Mouse (Mus musculus): ENCODE results near the gene Cfb. TPM values are rescaled to one million over a fixed set of nuclear protein-coding genes. Genes with fewer than 3 reads are reported as not detected.

The Cfb gene
- polyA plus RNA-seq, 1 experiment from 2014 or later = 0.94 TPM

DNA sequence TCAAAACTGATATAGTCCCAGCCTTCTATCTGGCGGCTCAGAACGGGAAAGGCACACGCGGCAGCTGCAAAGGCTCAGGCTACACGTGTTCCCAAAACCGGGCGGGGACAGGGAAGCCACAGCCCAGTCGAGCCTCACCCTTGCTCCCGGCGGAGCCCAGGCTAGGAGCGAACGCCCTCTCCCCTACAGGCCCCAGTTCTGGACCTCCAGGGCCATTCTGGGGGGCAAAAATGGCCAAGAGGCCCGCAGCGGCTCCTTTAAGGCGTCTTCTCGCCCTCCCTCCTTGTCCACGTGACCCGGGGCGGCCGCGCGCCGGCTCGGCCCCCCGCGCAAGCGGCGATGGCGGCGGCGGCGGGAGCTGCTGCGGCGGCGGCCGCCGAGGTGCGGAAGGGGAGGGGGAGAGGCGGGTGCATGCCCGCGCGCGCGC is 35.9 kb upstream of the Cfb start, which contains the start of the genes C2 and Ehmt2:
C2 (minus strand) TSS at position 106 of the 427 bp plus-strand sequence.
Ehmt2 (plus strand) TSS at position 310 of the 427 bp plus-strand sequence.
- H3K4me2 ChIP-seq (ENCODE audit: low read length) = peak within 1 kb of the TSS; percentile 96
- H3K9me3 ChIP-seq (replicated peaks; ENCODE audit: control insufficient read depth, low read length) = no peaks in the 10 kb centered on the region
- WGBS = under 1% methylated on average over 43 of the region's 44 CpGs
- peak within 1 kb of the TSS; percentile 97 for H3K27ac ChIP-seq (ENCODE audit: low read depth, low read length)
- ATAC-seq (peak; percentile 27), DNase-seq (ENCODE audit: low spot score) (peak; percentile 83)
- H3K36me3 ChIP-seq (ENCODE audit: control insufficient read depth, insufficient read depth, low read length) = peaks cover 30% of the 10 kb centered on the region
- H3K9ac ChIP-seq (ENCODE audit: low read length) = peak within 1 kb of the TSS; percentile 94
- H3K27me3 ChIP-seq (replicated peaks; ENCODE audit: control insufficient read depth, insufficient read depth, low read length) = no peaks in the 10 kb centered on the region
- peaks cover 29% of the 10 kb centered on the region for H3K4me1 ChIP-seq (ENCODE audit: control insufficient read depth, insufficient read depth, low read length)
- peak within 1 kb of the TSS; percentile 82 for H3K4me3 ChIP-seq (ENCODE audit: low read depth, low read length)

DNA sequence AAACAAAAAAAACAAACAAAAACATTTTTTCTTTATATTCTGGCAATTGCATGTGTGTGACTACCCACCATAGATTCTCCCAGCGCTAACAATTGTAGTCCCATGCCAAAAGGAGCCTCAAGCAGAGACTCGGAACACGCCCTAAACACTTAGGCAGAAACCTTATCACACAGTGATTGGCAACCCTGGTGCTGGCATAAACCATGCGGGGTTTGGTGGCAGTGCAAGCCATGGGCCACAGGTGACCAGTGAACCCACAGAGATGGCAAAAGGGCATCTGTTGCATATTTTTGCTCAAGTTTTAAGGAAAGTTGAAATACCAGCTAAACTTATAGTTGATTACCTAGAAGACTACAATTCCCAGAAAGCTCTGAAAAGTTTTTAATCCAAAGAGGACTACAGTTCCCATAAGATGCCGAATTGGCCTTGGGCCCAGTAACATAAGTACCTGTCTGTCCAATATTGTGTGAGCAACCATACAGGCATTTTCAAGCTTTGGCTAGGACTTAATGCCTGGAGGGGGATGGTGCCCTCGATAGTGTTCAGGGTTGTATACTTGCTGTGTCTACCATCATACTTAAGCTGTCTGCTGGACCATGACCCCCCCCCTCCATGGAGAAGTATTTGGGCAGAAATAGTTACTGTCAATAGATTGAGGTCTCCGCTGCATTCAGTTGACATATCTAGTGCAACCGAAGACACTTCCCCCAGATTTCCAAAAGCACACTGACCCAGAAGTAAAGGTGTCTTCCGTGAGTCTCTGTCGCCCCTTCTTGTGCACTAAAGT is 35.2 kb upstream of the Cfb start:
- peak overlapping the region; percentile 97 for H3K27ac ChIP-seq (ENCODE audit: low read depth, low read length)
- ATAC-seq (no peak), DNase-seq (ENCODE audit: low spot score) (peak; percentile 71)
- H3K4me2 ChIP-seq (ENCODE audit: low read length) = peak overlapping the region; percentile 96
- peak overlapping the region; percentile 82 for H3K4me3 ChIP-seq (ENCODE audit: low read depth, low read length)
- H3K36me3 ChIP-seq (ENCODE audit: control insufficient read depth, insufficient read depth, low read length) = peaks cover 24% of the 10 kb centered on the region
- no peaks in the 10 kb centered on the region for H3K27me3 ChIP-seq (replicated peaks; ENCODE audit: control insufficient read depth, insufficient read depth, low read length)
- H3K4me1 ChIP-seq (ENCODE audit: control insufficient read depth, insufficient read depth, low read length) = peaks cover 29% of the 10 kb centered on the region
- no peaks in the 10 kb centered on the region for H3K9me3 ChIP-seq (replicated peaks; ENCODE audit: control insufficient read depth, low read length)
- H3K9ac ChIP-seq (ENCODE audit: low read length) = peak overlapping the region; percentile 94
- WGBS = 16% methylated on average over 10 of the region's 10 CpGs

DNA sequence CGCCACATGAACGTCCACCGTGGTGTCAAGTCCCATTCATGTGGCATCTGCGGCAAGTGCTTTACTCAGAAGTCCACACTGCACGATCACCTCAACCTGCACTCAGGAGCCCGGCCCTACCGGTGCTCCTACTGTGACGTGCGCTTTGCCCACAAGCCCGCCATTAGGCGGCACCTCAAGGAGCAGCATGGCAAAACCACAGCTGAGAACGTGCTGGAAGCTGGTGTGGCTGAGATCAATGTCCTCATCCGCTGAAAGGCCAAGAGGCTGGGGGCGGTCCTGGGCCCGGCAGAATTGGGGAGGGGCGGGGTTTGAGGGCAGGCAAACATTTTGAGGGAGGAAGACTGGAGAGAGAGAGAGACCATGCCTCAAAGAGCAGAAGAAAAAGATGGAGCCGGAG is 34.0 kb upstream of the Cfb start:
- H3K4me1 ChIP-seq (ENCODE audit: control insufficient read depth, insufficient read depth, low read length) = peaks cover 29% of the 10 kb centered on the region
- DNase-seq (ENCODE audit: low spot score) (no peak), ATAC-seq (no peak)
- peak overlapping the region; percentile 21; the same call in 1 of the 2 replicates for H3K9ac ChIP-seq (ENCODE audit: low read length)
- 0 out of 2 replicates have a peak overlapping the region, but pooled peaks have one; percentile 5 for H3K4me3 ChIP-seq (ENCODE audit: low read depth, low read length)
- H3K27me3 ChIP-seq (replicated peaks; ENCODE audit: control insufficient read depth, insufficient read depth, low read length) = no peaks in the 10 kb centered on the region
- WGBS = 81% methylated on average over 17 of the region's 17 CpGs
- H3K9me3 ChIP-seq (replicated peaks; ENCODE audit: control insufficient read depth, low read length) = no peaks in the 10 kb centered on the region
- H3K36me3 ChIP-seq (ENCODE audit: control insufficient read depth, insufficient read depth, low read length) = peaks cover 16% of the 10 kb centered on the region
- peak overlapping the region; percentile 83 for H3K4me2 ChIP-seq (ENCODE audit: low read length)
- H3K27ac ChIP-seq (ENCODE audit: low read depth, low read length) = no peak overlapping the region

- H3K4me2 ChIP-seq (ENCODE audit: low read length) = peak overlapping the region; percentile 83
- H3K9me3 ChIP-seq (replicated peaks; ENCODE audit: control insufficient read depth, low read length) = no peaks in the 10 kb centered on the region
- H3K27me3 ChIP-seq (replicated peaks; ENCODE audit: control insufficient read depth, insufficient read depth, low read length) = no peaks in the 10 kb centered on the region
- H3K4me3 ChIP-seq (ENCODE audit: low read depth, low read length) = peak overlapping the region; percentile 84
- H3K36me3 ChIP-seq (ENCODE audit: control insufficient read depth, insufficient read depth, low read length) = peaks cover 9% of the 10 kb centered on the region
- peak overlapping the region; percentile 93; the same call in 1 of the 2 replicates for H3K27ac ChIP-seq (ENCODE audit: low read depth, low read length)
- ATAC-seq (no peak), DNase-seq (ENCODE audit: low spot score) (no peak)
- H3K4me1 ChIP-seq (ENCODE audit: control insufficient read depth, insufficient read depth, low read length) = peaks cover 29% of the 10 kb centered on the region
- 92% methylated on average over 15 of the region's 15 CpGs for WGBS
- H3K9ac ChIP-seq (ENCODE audit: low read length) = peak overlapping the region; percentile 95
These were observed 33.4 kb upstream of the Cfb start for GRCm38 (mm10) chr17:34895724-34896123.

GRCm38 (mm10) chr17:34894801-34895530 is 32.6 kb upstream of the Cfb start:
- no peaks in the 10 kb centered on the region for H3K27me3 ChIP-seq (replicated peaks; ENCODE audit: control insufficient read depth, insufficient read depth, low read length)
- no peaks in the 10 kb centered on the region for H3K9me3 ChIP-seq (replicated peaks; ENCODE audit: control insufficient read depth, low read length)
- DNase-seq (ENCODE audit: low spot score) = peak; percentile 48
- H3K4me2 ChIP-seq (ENCODE audit: low read length) = peak overlapping the region; percentile 83
- H3K4me3 ChIP-seq (ENCODE audit: low read depth, low read length) = peak overlapping the region; percentile 84
- H3K4me1 ChIP-seq (ENCODE audit: control insufficient read depth, insufficient read depth, low read length) = peaks cover 23% of the 10 kb centered on the region
- 6% methylated on average over 44 of the region's 51 CpGs for WGBS
- H3K36me3 ChIP-seq (ENCODE audit: control insufficient read depth, insufficient read depth, low read length) = peaks cover 9% of the 10 kb centered on the region
- H3K9ac ChIP-seq (ENCODE audit: low read length) = peak overlapping the region; percentile 95
- H3K27ac ChIP-seq (ENCODE audit: low read depth, low read length) = peak overlapping the region; percentile 93
- ATAC-seq = peak; percentile 31

DNA sequence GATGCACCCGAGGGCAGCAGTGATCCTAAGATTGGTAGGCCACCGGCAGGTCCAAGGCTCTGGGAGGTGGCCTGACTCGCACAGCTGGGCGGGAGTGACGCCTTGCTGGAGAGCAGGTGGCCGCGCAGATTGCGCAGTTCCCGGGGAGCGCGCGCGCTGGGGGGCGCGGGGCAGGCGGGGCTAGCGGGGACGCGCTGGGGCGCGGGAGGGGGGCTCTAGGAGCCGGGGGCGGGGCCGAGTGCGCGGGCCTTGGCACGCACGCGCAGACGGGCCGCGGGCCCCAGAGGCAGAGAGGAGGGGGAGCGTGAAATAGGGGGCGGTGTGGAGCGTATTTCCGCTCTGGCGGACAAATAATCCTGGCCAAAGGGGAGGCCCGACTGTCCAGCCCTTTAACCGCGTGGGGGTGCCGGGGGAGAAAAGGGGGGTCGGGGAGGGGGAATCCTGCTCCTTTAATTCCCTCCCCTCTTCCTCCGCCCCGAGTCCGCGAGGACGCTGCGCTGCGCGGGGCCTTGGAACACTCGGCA is 31.8 kb upstream of the Cfb start:
- Histone ChIP-seq H3K9ac (ENCODE audit: low read length) (peak overlapping the region; percentile 95), H3K36me3 (ENCODE audit: control insufficient read depth, insufficient read depth, low read length) (peaks cover 9% of the 10 kb centered on the region), H3K4me1 (ENCODE audit: control insufficient read depth, insufficient read depth, low read length) (peaks cover 23% of the 10 kb centered on the region), H3K27ac (ENCODE audit: low read depth, low read length) (peak overlapping the region; percentile 93), H3K4me3 (ENCODE audit: low read depth, low read length) (peak overlapping the region; percentile 84), H3K9me3 (replicated peaks; ENCODE audit: control insufficient read depth, low read length) (no peaks in the 10 kb centered on the region), H3K27me3 (replicated peaks; ENCODE audit: control insufficient read depth, insufficient read depth, low read length) (no peaks in the 10 kb centered on the region), H3K4me2 (ENCODE audit: low read length) (peak overlapping the region; percentile 83)
- DNase-seq (ENCODE audit: low spot score) (peak; percentile 98), ATAC-seq (peak; percentile 87)
- WGBS = under 1% methylated on average over 40 of the region's 51 CpGs

- WGBS = 67% methylated on average over 12 of the region's 12 CpGs
- peak overlapping the region; percentile 44 for H3K9ac ChIP-seq (ENCODE audit: low read length)
- DNase-seq (ENCODE audit: low spot score) = no peak
- H3K27me3 ChIP-seq (replicated peaks; ENCODE audit: control insufficient read depth, insufficient read depth, low read length) = no peaks in the 10 kb centered on the region
- peak overlapping the region; percentile 83 for H3K4me2 ChIP-seq (ENCODE audit: low read length)
- H3K4me3 ChIP-seq (ENCODE audit: low read depth, low read length) = peak overlapping the region; percentile 84
- H3K4me1 ChIP-seq (ENCODE audit: control insufficient read depth, insufficient read depth, low read length) = peaks cover 23% of the 10 kb centered on the region
- no peaks in the 10 kb centered on the region for H3K9me3 ChIP-seq (replicated peaks; ENCODE audit: control insufficient read depth, low read length)
- H3K36me3 ChIP-seq (ENCODE audit: control insufficient read depth, insufficient read depth, low read length) = peaks cover 9% of the 10 kb centered on the region
- ATAC-seq = no peak
- peak overlapping the region; percentile 93 for H3K27ac ChIP-seq (ENCODE audit: low read depth, low read length)
These were observed 30.9 kb upstream of the Cfb start for GRCm38 (mm10) chr17:34893072-34893824.

DNA sequence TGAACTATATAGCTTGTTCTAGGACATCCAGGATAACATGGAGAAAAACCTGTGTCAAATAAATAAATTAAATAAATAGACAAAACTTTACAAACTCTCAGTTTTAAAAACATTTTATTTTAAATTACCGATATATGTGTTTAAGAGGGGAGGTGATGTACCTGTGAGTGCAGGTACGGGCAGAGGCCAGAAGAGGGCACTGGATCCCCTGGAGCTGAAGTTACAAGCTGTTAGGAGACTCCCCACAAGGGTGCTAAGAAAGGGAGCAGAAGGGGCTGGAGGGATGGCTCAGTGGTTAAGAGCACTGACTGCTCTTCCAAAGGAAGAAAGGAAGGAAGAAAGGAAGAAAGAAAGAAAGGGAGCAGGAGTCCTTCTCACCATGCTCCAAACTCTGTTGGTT is 29.1 kb upstream of the Cfb start:
- WGBS = 96% methylated on average over 2 of the region's 2 CpGs
- no peaks in the 10 kb centered on the region for H3K27me3 ChIP-seq (replicated peaks; ENCODE audit: control insufficient read depth, insufficient read depth, low read length)
- no peak for DNase-seq (ENCODE audit: low spot score)
- H3K4me2 ChIP-seq (ENCODE audit: low read length) = no peak overlapping the region
- H3K9ac ChIP-seq (ENCODE audit: low read length) = no peak overlapping the region
- H3K36me3 ChIP-seq (ENCODE audit: control insufficient read depth, insufficient read depth, low read length) = peaks cover 7% of the 10 kb centered on the region
- no peak for ATAC-seq
- peaks cover 14% of the 10 kb centered on the region for H3K4me1 ChIP-seq (ENCODE audit: control insufficient read depth, insufficient read depth, low read length)
- no peak overlapping the region for H3K4me3 ChIP-seq (ENCODE audit: low read depth, low read length)
- no peak overlapping the region for H3K27ac ChIP-seq (ENCODE audit: low read depth, low read length)
- no peaks in the 10 kb centered on the region for H3K9me3 ChIP-seq (replicated peaks; ENCODE audit: control insufficient read depth, low read length)
